Mouse (Mus musculus) gastrocnemius, postnatal 25 days (tissue): ENCODE data around the gene Pigp. TPM values are rescaled to one million over a fixed set of nuclear protein-coding genes. Genes with fewer than 3 reads are reported as not detected.

Experiments
- DNase-seq: peaks from one replicate; pipeline ENCODE4 v3.0.0; 2022
- total RNA-seq, 2 experiments: library from RNA; stranded (reverse); gene quantifications; 1 replicate in 1 of 2; 2 replicates in 1 of 2; pipeline ENCODE4 v1.2.3; 2021

Pigp gene
- total RNA-seq, 2 experiments from 2014 or later = 106 to 116 TPM

DNA sequence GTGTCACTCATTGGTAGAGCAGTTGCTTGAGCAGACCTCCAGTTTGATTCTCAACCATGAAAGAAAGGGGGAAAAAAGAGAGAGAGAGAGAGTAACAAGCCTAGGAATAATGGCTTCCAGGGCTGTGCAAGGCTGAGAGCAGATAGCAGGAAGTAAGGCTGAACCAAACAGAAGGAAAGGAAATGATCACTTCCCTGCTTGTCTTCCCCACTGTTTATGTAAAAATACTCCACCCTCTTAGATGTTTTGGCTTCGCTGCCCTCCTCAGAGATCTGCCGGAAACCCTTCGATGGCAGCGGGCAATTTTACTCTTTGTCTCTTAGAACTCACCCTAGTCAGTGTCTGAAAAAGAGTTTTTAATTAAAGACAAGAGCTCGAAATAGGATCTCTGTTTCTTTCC is 48.0 kb downstream of the Pigp start:
- DNase-seq = no peak

DNA sequence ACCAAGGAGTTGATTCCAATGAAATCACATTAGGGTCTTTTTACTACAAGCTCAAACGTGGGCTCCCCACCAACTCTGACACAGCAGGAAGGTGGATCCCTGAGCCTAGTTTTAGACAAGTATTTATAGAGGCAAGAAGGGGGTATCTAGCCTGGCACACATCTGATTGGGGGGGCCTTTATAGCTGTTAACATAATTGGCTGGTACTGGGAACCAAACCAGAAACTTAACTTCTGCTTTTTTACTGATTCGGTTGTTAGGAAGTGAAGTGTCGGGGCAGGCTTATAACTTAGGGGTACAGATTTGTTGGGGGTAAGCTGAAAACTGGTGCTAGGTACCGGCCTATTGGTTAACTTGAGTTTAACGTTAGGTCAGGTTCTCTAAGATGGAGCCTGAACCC is 51.4 kb downstream of the Pigp start:
- no peak for DNase-seq

DNA sequence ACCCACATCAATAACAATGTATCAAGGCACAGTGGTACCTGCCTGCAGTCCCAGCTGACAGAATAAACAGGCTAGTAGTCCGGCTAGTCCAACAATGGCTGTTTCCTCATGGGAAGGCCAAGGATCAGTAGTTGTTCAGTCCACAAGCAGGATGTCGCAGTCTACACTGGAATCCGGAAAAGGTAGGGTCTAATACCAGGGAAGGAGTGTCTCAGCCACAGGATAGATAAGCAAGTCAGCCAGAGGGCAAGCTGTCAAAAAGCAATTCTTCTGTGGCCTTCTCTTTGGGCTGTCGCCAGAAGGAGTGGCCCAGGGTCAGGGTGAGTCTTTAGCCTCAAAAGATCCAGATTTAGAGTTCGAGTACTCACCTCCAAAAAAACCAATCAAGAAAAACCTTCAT is 53.9 kb downstream of the Pigp start:
- no peak for DNase-seq

DNA sequence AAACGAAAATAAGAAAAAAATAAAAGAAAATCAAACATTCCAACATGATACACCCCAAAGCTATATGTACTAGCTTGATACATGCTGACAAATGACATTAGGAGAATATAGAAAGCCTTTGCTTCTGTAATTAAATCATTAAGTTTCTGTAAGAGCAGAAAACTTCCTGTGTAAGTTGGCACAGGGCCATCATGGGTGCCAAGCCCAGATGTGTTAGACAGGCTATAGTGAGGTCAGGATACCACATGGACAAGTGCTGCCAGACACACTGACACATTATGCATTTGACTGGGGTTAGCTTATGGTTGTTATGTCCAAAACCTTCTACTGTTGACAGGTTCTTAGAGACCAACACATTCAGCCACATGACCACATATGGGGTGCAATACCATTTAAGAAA is 56.4 kb downstream of the Pigp start:
- DNase-seq = no peak

DNA sequence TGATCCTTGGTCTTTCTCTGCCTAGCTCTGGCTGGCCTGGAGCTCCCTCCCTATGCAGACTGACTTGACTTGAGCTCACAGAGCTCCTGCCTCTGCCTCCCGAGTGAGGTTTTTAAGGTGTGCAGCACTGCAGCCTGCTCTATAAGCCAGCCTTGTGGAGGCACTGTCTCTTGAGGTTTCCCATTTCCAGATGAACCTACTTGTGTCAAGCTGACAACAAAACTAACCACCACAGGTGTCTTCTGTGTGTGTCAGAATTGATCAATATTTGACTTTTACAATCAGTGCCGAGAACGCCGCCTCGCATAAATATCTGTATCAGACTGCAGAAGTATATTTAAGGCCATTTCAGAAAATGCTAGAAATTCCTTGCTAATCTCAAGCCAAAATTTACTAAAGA is 57.0 kb downstream of the Pigp start:
- no peak for DNase-seq

DNA sequence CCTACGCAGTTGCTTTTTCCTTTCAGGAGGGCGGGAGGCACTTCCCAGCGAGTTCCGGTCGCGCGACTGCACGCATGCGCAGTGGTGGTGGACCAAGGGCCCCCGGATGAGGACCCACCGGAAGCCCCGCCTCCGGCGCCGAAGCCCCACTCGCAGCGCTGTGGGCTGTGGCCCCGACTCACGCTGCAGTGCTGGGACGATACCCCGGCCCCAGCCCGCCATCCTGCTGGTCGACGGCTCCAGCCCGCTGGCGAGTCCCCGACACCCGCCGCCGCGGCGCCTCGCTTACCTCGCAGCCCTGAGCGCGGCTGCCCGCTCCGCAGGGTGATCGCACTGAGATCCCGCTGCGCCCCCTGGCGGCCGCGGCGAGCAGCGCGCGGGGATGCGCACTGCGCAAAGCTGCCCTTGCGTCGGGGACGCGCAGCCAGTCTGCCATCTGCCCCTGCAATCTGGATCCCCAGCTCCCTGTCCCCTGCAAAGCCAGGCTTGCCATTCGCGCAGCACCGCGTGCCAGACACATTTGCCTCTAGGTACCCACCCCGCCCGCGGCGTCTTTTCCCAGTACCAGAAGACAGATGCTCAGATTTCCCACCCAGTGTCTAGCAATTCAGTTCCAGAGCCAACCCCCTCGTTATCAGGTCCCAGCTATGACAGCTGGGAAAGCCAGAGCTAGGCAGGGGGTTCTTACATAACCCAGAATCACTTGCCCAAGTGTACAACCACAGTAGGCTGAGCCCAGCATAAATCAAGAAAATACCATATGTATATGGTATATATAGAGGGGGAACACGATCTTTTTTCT is 58.2 kb downstream of the Pigp start, which contains the start of gene Hlcs:
Gene Hlcs (minus strand): TSS at position 343 of the 802 bp plus-strand sequence.
- peak; percentile 97 for DNase-seq

DNA sequence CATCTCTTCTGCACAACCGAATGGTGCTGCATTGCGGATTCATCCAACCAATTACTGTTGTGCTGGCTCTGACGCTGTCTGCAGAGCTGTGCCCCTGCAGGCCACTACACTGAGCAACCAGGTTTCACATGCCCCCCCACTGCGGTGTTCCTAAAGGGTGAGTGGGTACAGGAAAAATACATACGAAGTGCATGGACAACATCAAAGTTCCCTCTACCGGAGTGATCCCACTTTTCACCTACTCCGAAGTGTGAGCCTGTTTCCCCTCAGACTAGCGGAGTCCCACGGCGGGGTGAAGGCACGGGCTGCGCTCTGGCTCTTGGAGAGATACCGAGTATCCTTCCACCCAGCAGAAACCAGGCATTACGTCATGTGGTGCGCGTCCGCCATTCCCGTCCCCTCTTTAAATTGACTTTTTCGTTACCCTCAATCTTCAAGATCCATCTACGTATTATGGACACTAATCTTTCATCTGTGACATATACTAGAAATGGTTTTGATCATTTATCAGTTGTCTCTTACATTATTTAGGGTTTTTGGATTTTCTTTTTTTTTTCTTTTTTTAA is 58.9 kb downstream of the Pigp start:
- peak; percentile 73 for DNase-seq

DNA sequence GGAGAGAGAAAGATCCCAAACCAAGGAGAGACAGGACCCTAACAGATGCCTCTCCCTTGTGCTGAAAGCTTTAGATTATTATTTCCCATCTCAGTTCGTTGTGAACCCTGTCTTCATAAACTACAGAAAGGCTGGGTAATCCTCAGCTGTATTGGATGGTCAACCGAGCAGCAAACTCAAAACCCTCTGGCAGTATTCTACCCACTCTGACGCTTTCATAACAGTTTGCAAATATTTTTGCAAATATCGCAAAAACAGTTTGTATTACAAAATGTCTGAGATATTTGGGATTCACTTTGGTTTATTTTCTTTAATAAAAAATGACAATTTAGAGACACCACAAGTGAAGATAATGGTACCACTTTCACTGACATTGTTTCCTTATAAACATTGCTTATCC is 59.7 kb downstream of the Pigp start:
- no peak for DNase-seq

- no peak for DNase-seq
Observed at GRCm38 (mm10) chr16:94311416-94311815, 60.2 kb downstream of the Pigp start.

DNA sequence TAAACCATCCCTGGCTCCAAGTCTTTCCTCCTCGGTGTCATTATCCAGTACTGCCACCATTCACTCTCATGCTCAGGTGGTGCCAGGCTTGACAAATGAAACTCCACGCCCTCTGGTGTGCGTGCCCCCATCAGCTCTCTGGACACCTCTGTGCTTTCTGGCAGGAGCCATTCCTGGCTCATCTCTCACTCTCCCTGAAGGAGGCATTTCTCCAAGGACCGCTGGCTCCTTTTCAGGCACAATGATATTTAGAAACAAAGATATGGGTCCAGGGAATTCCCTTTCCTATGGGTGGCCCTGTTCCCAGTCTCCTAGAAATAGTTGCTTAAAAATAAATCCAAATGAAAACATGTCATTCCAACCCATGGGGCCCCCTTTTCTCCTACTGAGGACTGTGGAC is 62.6 kb downstream of the Pigp start:
- DNase-seq = no peak

Other genes with a start within 250 kb of the Pigp start
- gene Hlcs, start 58.3 kb downstream of the Pigp start, total RNA-seq = 1 to 10 TPM; 6.8 to 8.6 TPM
- 1 to 10 TPM in 1 of 2 experiments, under 1 TPM in 1; 0.91 to 1.2 TPM for gene Ripply3, start 43.4 kb downstream of the Pigp start, total RNA-seq
- gene Ttc3, start 1.2 kb downstream of the Pigp start, total RNA-seq = 10 to 100 TPM; 46.8 to 50.2 TPM
- 10 to 100 TPM in 1 of 2 experiments, 1 to 10 TPM in 1; 9.4 to 10.3 TPM for gene Vps26c, start 155.0 kb upstream of the Pigp start, total RNA-seq
- 10 to 100 TPM; 71.9 to 72.3 TPM for gene Dyrk1a, start 198.2 kb upstream of the Pigp start, total RNA-seq